Mouse (Mus musculus) bone marrow, adult 2 months (tissue): Measurements from ENCODE around the gene Rgma. TPM values are rescaled to one million over a fixed set of nuclear protein-coding genes. Genes with fewer than 3 reads are reported as not detected.

ENCODE experiments used
- H3K27ac ChIP-seq: fragments of 200-500 bp; 2 replicates; pipeline ENCODE4 v1.5.1; 2012; ENCODE audit warnings: low read depth, mild to moderate bottlenecking, control low read depth, inconsistent platforms, low read length; ENCODE audit not compliant: control insufficient read depth, poor library complexity, insufficient read depth
- H3K4me1 ChIP-seq: fragments of 200-500 bp; 2 replicates; pipeline ENCODE4 v1.6.1; 2011; ENCODE audit warnings: low read length; ENCODE audit not compliant: control insufficient read depth, insufficient read depth
- H3K4me3 ChIP-seq: fragments of 200-500 bp; replicated peaks from 2 replicates; pipeline ENCODE3; 2011; ENCODE audit warnings: mild to moderate bottlenecking, low read depth, low read length, control low read depth; ENCODE audit not compliant: control insufficient read depth
- CTCF ChIP-seq: fragments of 200-500 bp; IDR thresholded peaks from 2 replicates; pipeline ENCODE4 v1.5.1; 2011; ENCODE audit warnings: low read length, control low read depth; ENCODE audit not compliant: control insufficient read depth, insufficient read depth
- POLR2A ChIP-seq: fragments of 200-500 bp; IDR thresholded peaks from 2 replicates; pipeline ENCODE4 v1.6.1; 2011; ENCODE audit warnings: low read depth, mild to moderate bottlenecking, control low read depth, low read length, borderline replicate concordance; ENCODE audit not compliant: control insufficient read depth
- WGBS: fragments of 180-500 bp; shearing (Covaris S2); methylation state at CpG from one replicate; pipeline ENCODE4 v1.1.7; 2018; 5-methylcytosine and 5-hydroxymethylcytosine counted together
- polyA plus RNA-seq: library from polyadenylated mRNA; stranded (reverse); fragments of >200 nt; gene quantifications from 2 replicates; pipeline ENCODE4 v1.2.4, GENCODE M21; 2011; ENCODE audit warnings: low replicate concordance; ENCODE audit not compliant: missing spikeins, insufficient read depth, insufficient read length

Rgma gene
- polyA plus RNA-seq, 1 experiment, result 1.1 TPM

GRCm38 (mm10) chr7:73365511-73365910, 9.8 kb upstream of the Rgma start:
- Histone ChIP-seq H3K27ac (no peak overlapping the region), H3K4me3 (no peak overlapping the region), H3K4me1 (no peaks in the 10 kb centered on the region)
- TF ChIP-seq POLR2A, result no peak
- TF ChIP-seq CTCF, result no peak
- 71% methylated on average over 4 of the region's 4 CpGs for WGBS

GRCm38 (mm10) chr7:73365965-73366364, 9.3 kb upstream of the Rgma start:
- H3K4me1 ChIP-seq, result no peaks in the 10 kb centered on the region
- H3K27ac ChIP-seq, result no peak overlapping the region
- TF ChIP-seq CTCF, result no peak
- TF ChIP-seq POLR2A, result no peak
- H3K4me3 ChIP-seq, result no peak overlapping the region
- WGBS, result 82% methylated on average over 7 of the region's 7 CpGs

- Histone ChIP-seq H3K27ac (no peak overlapping the region), H3K4me3 (no peak overlapping the region), H3K4me1 (no peaks in the 10 kb centered on the region)
- WGBS, result 83% methylated on average over 10 of the region's 10 CpGs
- TF ChIP-seq CTCF, result no peak
- no peak for TF ChIP-seq POLR2A
Measured at GRCm38 (mm10) chr7:73367681-73368464, 7.4 kb upstream of the Rgma start.

GRCm38 (mm10) chr7:73369992-73370391, 5.3 kb upstream of the Rgma start:
- Histone ChIP-seq H3K4me1 (no peaks in the 10 kb centered on the region), H3K4me3 (no peak overlapping the region), H3K27ac (no peak overlapping the region)
- WGBS, result 49% methylated on average over 4 of the region's 4 CpGs
- TF ChIP-seq POLR2A, result no peak
- no peak for TF ChIP-seq CTCF

- Histone ChIP-seq H3K4me3 (no peak overlapping the region), H3K27ac (no peak overlapping the region), H3K4me1 (no peaks in the 10 kb centered on the region)
- 15% methylated on average over 10 of the region's 10 CpGs for WGBS
- TF ChIP-seq CTCF (no peak), POLR2A (no peak)
Measured at GRCm38 (mm10) chr7:73371587-73372321, 3.6 kb upstream of the Rgma start.

- 2% methylated on average over 29 of the region's 29 CpGs for WGBS
- H3K4me3 ChIP-seq, result no peak overlapping the region
- no peak for TF ChIP-seq CTCF
- no peak for TF ChIP-seq POLR2A
- no peaks in the 10 kb centered on the region for H3K4me1 ChIP-seq
- no peak overlapping the region for H3K27ac ChIP-seq
Measured at GRCm38 (mm10) chr7:73372352-73372970, 2.8 kb upstream of the Rgma start.

GRCm38 (mm10) chr7:73374727-73375126, 582 bp upstream of the Rgma start:
- TF ChIP-seq CTCF (no peak), POLR2A (no peak)
- H3K4me1 ChIP-seq, result no peaks in the 10 kb centered on the region
- no peak overlapping the region for H3K27ac ChIP-seq
- WGBS, result 5% methylated on average over 14 of the region's 14 CpGs
- no peak overlapping the region for H3K4me3 ChIP-seq

- Histone ChIP-seq H3K27ac (no peak overlapping the region; the same call in 1 of the 2 replicates), H3K4me3 (no peak overlapping the region), H3K4me1 (no peaks in the 10 kb centered on the region)
- 2% methylated on average over 39 of the region's 39 CpGs for WGBS
- TF ChIP-seq CTCF (0 out of 2 replicates have a peak, but pooled peaks have one; percentile 12), POLR2A (no peak)
Measured at GRCm38 (mm10) chr7:73376101-73377001, 1.0 kb downstream of the Rgma start.
